Mouse (Mus musculus): ENCODE data around the gene Ctcf.

The Ctcf gene

DNA sequence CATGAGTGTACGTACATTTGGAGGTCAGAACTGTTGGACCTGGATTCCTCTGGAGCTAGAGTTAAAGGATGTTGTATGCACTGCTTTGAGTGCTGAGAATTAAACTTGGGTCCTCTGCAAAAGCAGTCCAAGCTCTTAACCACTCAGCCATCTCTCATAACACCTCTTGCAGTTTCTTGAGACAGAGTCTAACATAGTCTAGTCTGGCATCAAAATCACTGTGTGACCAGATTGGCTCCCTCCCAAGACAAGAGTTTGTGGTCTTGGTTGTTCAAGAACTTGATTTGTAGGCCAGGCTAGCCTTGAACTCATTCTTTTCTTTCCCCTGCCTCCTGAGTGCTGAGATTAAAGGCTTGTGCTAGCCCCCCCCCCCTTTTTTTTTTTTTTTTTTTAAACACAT lies 12.6 kb downstream of the Ctcf start:
- DNase-seq (ENCODE audit: low spot score): no peak

GRCm38 (mm10) chr8:105657641-105658040 lies 21.3 kb downstream of the Ctcf start:
- DNase-seq (ENCODE audit: low spot score): no peak

DNA sequence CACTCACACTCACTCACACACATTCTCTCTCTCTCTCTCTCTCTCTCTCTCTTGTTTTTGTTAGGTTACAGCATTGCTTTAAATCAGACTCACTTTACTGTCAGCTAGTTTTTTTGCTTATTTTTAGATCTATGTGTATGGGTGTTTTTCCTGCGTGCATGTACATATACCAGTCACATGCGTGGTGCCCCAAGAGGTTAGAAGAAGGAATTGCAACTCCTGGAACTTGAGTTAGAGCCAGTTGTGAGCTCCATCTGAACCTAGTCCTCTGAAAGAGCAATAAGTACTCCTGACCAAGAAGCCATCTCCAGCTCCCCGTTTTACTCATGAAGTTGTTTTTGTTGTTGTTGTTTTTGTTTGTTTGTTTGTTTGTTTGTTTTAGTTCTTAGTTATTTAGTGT lies 24.8 kb downstream of the Ctcf start:
- peak; percentile 5 for DNase-seq (ENCODE audit: low spot score)

GRCm38 (mm10) chr8:105677891-105678290 lies 41.5 kb downstream of the Ctcf start:
- no peak for DNase-seq (ENCODE audit: low spot score)

- no peak for DNase-seq (ENCODE audit: low spot score)
Measured at GRCm38 (mm10) chr8:105685325-105685724, 49.0 kb downstream of the Ctcf start.

- DNase-seq (ENCODE audit: low spot score): peak; percentile 70
Measured at GRCm38 (mm10) chr8:105685796-105686308, 49.5 kb downstream of the Ctcf start, which contains the start of gene Carmil2. Carmil2 (plus strand) TSS chr8:105686274.

GRCm38 (mm10) chr8:105686551-105686950 lies 50.2 kb downstream of the Ctcf start:
- DNase-seq (ENCODE audit: low spot score): no peak

DNA sequence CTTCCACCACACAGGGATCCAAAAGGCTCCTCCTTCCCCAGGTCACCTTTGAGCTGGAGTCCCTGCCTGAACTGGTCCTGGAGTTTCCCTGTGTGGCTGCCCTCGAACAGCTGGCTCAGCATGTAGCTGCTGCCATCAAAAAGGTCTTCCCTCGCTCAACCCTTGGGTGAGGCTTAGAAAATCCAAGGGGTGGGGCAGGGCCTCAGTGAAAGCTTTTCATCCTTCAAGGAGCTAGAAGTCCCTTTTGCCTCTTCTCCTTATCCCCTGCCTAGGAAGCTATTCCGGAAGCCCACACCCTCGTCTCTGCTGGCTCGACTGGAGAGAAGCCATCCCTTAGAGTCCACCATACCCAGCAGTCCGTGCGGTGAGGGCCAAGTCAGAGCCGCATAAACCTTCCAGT lies 51.1 kb downstream of the Ctcf start:
- no peak for DNase-seq (ENCODE audit: low spot score)

DNA sequence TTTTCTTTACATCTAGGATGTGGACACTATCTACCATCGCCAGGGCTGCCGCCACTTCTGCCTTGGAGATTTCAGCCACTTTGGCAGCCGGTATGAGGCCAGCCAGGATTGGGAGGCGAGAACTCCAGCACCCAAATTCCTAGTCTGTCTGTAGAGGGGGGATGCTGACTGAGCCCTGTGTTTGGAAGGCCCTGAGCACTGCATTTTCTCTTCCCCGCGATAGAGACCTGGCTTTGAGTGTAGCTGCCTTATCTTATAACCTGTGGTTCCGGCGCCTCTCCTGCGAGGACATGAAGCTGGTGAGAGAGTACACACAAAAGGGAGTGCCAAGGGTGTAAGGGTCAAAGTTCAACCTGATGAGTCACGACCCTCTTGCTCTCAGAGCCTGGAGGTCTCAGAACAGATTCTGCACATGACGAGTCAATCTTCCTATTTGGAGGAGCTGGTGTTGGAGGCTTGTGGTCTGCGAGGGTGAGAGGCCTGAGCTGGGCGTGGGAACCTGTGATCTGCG lies 51.9 kb downstream of the Ctcf start:
- no peak for DNase-seq (ENCODE audit: low spot score)

GRCm38 (mm10) chr8:105689256-105689982 lies 53.1 kb downstream of the Ctcf start:
- no peak for DNase-seq (ENCODE audit: low spot score)

DNA sequence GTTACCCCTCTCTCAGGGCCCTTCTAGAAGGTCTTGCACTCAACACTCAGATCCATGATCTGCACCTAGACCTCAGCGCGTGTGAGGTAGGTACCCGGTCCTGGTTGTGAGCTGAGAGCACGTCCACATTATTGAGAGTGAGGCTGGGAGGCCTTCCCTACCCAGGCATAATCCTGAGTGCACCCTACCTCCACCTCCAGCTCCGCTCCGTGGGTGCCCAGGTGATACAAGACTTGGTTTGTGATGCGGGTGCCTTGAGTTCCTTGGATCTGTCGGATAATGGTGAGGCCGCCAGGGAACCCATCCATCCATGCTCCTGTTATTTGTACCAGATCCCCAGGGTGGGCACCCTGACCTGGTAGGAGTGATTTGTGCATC lies 53.6 kb downstream of the Ctcf start:
- DNase-seq (ENCODE audit: low spot score): no peak

DNA sequence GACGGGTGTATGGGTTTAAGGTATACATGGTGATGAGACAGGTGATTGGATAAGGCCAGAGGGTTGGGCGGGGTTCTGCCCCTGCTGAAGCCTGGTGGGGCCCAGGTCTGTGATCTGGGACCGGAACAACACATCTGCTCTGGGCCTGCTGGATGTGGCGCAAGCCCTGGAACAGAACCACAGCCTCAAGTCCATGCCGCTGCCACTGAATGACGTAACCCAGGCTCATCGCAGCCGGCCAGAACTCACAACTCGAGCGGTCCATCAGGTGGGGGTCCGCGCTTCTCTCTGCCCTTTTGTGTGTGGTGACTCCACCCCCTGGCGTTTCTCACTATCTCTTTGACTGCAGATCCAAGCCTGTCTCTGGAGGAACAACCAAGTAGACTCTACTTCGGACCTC lies 54.6 kb downstream of the Ctcf start:
- DNase-seq (ENCODE audit: low spot score): no peak

- no peak for DNase-seq (ENCODE audit: low spot score)
Measured at GRCm38 (mm10) chr8:105692449-105693182, 56.2 kb downstream of the Ctcf start.

- peak; percentile 60 for DNase-seq (ENCODE audit: low spot score)
Measured at GRCm38 (mm10) chr8:105693648-105694047, 57.3 kb downstream of the Ctcf start.

GRCm38 (mm10) chr8:105694051-105694799 lies 57.9 kb downstream of the Ctcf start:
- DNase-seq (ENCODE audit: low spot score): no peak

DNA sequence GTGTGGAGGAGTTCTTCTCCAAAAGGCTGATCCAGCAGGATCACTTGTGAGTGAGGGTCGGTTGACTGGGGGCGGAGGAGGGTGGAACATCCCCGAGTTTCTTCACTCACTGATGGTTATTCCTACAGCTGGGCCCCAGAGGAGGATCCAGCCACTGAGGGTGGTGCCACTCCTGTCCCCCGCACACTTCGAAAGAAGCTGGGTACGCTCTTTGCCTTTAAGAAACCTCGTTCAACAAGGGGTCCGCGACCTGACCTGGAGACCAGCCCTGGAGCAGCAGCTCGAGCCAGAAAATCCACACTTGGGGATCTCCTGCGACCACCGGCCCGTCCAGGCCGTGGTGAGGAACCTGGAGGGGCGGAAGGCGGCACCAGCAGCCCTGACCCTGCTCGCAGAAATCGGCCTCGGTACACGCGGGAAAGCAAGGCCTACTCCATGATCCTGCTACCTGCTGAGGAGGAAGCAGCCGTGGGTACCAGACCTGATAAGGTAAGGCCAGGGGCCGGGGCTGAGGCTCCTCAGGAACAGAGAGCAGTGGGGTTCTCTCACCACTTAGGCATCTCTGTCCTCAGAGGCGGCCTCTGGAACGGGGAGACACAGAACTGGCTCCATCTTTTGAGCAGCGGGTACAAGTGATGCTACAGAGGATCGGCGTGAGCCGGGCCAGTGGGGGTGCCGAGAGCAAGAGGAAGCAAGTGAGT lies 58.9 kb downstream of the Ctcf start:
- no peak for DNase-seq (ENCODE audit: low spot score)

- DNase-seq (ENCODE audit: low spot score): no peak
Measured at GRCm38 (mm10) chr8:105697196-105697780, 60.9 kb downstream of the Ctcf start.

- DNase-seq (ENCODE audit: low spot score): no peak
Measured at GRCm38 (mm10) chr8:105698734-105699133, 62.4 kb downstream of the Ctcf start.

DNA sequence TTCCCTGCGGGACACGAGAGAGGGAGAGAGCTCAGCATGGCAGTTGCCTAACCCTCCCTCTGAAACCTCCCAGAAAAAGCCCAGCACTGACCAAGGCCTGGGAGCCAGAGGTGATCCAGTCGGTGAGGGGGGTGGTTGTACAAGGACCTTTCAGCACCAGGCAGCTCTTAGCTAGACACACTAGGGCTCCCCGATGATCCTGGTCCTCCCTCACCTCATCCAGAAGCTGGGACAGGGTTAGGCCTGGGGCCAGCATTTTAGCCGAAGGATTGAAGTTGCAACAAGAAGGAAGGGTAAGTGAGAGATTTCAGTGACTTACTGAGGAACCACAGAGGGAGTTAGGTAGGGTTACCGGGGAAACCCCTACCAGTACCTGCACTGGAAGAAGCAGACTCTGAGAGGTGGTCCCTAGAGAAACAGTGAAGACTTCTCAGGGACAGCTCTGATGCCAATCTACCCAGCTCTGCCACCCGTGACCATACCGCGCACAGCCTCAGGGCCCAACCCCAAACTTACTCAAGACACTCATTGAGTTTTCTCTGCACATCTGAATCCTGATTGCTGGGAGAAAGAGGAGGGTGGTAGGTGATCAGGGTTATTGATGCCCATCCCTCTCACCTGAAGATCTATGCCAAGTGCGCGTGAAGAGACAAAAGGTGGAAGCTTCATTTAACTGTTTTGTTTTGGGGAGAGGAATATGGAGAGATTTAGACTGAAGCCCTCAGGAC lies 63.3 kb downstream of the Ctcf start:
- no peak for DNase-seq (ENCODE audit: low spot score)

GRCm38 (mm10) chr8:105700566-105700965 lies 64.2 kb downstream of the Ctcf start:
- DNase-seq (ENCODE audit: low spot score): peak; percentile 46

Data from urinary bladder, postnatal 14 days (tissue).